Mouse (Mus musculus) cerebellum, adult 9-11 months (tissue): ENCODE measurements around the gene St6galnac6.

Experiments
- DNase-seq: peaks from one replicate; pipeline ENCODE4 v3.0.0; 2022

Gene St6galnac6

GRCm38 (mm10) chr2:32586871-32587351 is 12.6 kb upstream of the St6galnac6 start, which contains the start of gene St6galnac4:
Gene St6galnac4, plus strand, starts transcription at chr2:32587095.
- peak; percentile 92 for DNase-seq

- peak; percentile 68 for DNase-seq
These were observed 11.7 kb upstream of the St6galnac6 start for GRCm38 (mm10) chr2:32587731-32588321.

- DNase-seq, result peak; percentile 95
These were observed 10.2 kb upstream of the St6galnac6 start for GRCm38 (mm10) chr2:32589213-32589795.

- DNase-seq, result peak; percentile 66
These were observed 9.3 kb upstream of the St6galnac6 start for GRCm38 (mm10) chr2:32590224-32590623.

- peak; percentile 72 for DNase-seq
These were observed 8.3 kb upstream of the St6galnac6 start for GRCm38 (mm10) chr2:32591249-32591648.

GRCm38 (mm10) chr2:32596725-32597124 is 2.8 kb upstream of the St6galnac6 start:
- peak; percentile 96 for DNase-seq

- peak; percentile 67 for DNase-seq
These were observed 2.3 kb upstream of the St6galnac6 start for GRCm38 (mm10) chr2:32597248-32597647.

GRCm38 (mm10) chr2:32597699-32598098 is 1.8 kb upstream of the St6galnac6 start:
- DNase-seq, result no peak

GRCm38 (mm10) chr2:32598506-32598905 is 1.0 kb upstream of the St6galnac6 start:
- DNase-seq, result peak; percentile 81

- peak; percentile 78 for DNase-seq
These were observed 2.0 kb downstream of the St6galnac6 start for GRCm38 (mm10) chr2:32601417-32602065.

- DNase-seq, result peak; percentile 89
These were observed 3.1 kb downstream of the St6galnac6 start for GRCm38 (mm10) chr2:32602600-32603054.

GRCm38 (mm10) chr2:32604631-32605030 is 5.1 kb downstream of the St6galnac6 start:
- no peak for DNase-seq

- DNase-seq, result peak; percentile 91
These were observed 6.9 kb downstream of the St6galnac6 start for GRCm38 (mm10) chr2:32606161-32607142.

GRCm38 (mm10) chr2:32607262-32607947 is 7.9 kb downstream of the St6galnac6 start:
- DNase-seq, result peak; percentile 78

GRCm38 (mm10) chr2:32608141-32608777 is 8.8 kb downstream of the St6galnac6 start:
- peak; percentile 85 for DNase-seq

- peak; percentile 58 for DNase-seq
These were observed 9.4 kb downstream of the St6galnac6 start for GRCm38 (mm10) chr2:32608778-32609435.

- no peak for DNase-seq
These were observed 11.2 kb downstream of the St6galnac6 start for GRCm38 (mm10) chr2:32610610-32611229.

GRCm38 (mm10) chr2:32612274-32612673 is 12.8 kb downstream of the St6galnac6 start:
- no peak for DNase-seq

GRCm38 (mm10) chr2:32617109-32617508 is 17.6 kb downstream of the St6galnac6 start:
- no peak for DNase-seq

- DNase-seq, result no peak
These were observed 18.1 kb downstream of the St6galnac6 start for GRCm38 (mm10) chr2:32617601-32618000.
